Mouse (Mus musculus): ENCODE results near the gene Vtn. TPM values are rescaled to one million over a fixed set of nuclear protein-coding genes. Genes with fewer than 3 reads are reported as not detected.
"Not testable (repeated sequence)": the region's sequence is repeated elsewhere in the genome, so short reads cannot be mapped to it uniquely, and the experiment has no call there.

Gene Vtn
- polyA plus RNA-seq, 1 experiment from 2014 or later, result 1.3 TPM

DNA sequence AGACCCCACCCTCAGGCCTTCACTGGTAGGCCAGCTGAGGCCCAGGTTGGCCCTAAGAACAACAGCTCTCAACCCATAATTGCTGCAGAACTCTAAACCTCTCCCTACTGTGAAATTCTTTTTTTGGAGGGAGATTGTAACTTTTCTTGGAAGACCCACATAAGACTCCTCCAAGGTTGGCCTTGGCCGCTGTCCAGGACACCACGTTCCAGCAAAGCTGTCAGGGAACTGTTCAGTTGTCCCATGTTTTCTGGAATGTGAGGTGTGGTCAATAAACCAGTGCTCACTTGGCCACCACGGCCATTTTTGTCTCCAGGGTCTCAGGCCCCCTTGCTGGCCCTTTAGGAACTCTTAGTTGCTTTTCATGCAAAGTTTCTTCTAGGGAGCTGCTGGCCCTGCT, 23.0 kb downstream of the Vtn start:
- peaks cover 94% of the 10 kb centered on the region for H3K36me3 ChIP-seq
- H3K4me3 ChIP-seq, result no peak overlapping the region
- H3K27ac ChIP-seq, result no peak overlapping the region
- peaks cover 4% of the 10 kb centered on the region; the same call in 1 of the 2 replicates for H3K4me1 ChIP-seq (replicated peaks)
- no peak overlapping the region for H3K9ac ChIP-seq
- no peaks in the 10 kb centered on the region for H3K27me3 ChIP-seq
- ATAC-seq (replicated peaks; ENCODE audit: insufficient number of reproducible peaks, insufficient read depth, low FRiP score, low read depth), result no peak
- H3K4me2 ChIP-seq, result no peak overlapping the region
- no peaks in the 10 kb centered on the region for H3K9me3 ChIP-seq (replicated peaks)
- 78% methylated on average over 3 of the region's 3 CpGs for WGBS

DNA sequence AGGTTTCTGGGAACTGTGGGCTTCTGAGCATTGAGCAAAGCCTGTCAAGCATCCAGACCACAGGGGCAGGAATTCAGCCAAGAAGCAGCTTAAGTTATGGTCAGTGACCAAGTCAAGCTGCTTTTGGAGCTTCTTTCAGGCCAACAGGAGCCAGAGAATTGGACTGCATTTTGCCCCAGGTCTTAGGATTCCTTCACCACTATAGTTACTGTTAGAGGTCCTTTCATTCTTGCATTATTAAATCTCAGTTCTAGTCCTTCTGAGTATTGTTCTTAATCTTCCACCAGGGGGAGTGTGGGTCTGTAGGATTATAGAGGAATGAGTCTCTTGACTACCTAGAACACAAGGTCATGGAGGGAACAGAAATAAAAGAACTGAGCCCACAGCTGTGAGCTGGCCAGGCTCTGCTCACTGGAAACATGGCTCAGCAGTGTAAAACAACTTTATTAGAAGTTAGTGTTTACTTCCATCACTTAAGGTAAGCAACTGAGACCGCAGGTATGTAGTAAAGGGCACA, 23.6 kb downstream of the Vtn start:
- no peak overlapping the region for H3K4me2 ChIP-seq
- 89% methylated on average over 1 of the region's 1 CpGs for WGBS

GRCm38 (mm10) chr11:78523241-78523955, 24.5 kb downstream of the Vtn start:
- peaks cover 97% of the 10 kb centered on the region for H3K36me3 ChIP-seq
- no peak for ATAC-seq (replicated peaks; ENCODE audit: insufficient number of reproducible peaks, insufficient read depth, low FRiP score, low read depth)
- no peak overlapping the region for H3K27ac ChIP-seq
- no peak overlapping the region for H3K4me3 ChIP-seq
- H3K27me3 ChIP-seq, result no peaks in the 10 kb centered on the region
- no peaks in the 10 kb centered on the region for H3K9me3 ChIP-seq (replicated peaks)
- 72% methylated on average over 9 of the region's 9 CpGs for WGBS
- H3K9ac ChIP-seq, result no peak overlapping the region
- no peak overlapping the region for H3K4me2 ChIP-seq
- H3K4me1 ChIP-seq (replicated peaks), result peaks cover 4% of the 10 kb centered on the region; the same call in 1 of the 2 replicates

More for the DNA sequence above, 23.6 kb downstream of the Vtn start:
- Histone ChIP-seq H3K9me3 (replicated peaks) (no peaks in the 10 kb centered on the region), H3K27me3 (no peaks in the 10 kb centered on the region), H3K4me3 (no peak overlapping the region), H3K4me1 (replicated peaks) (peaks cover 4% of the 10 kb centered on the region; the same call in 1 of the 2 replicates), H3K27ac (no peak overlapping the region), H3K9ac (no peak overlapping the region), H3K36me3 (peaks cover 98% of the 10 kb centered on the region)
- ATAC-seq (replicated peaks; ENCODE audit: insufficient number of reproducible peaks, insufficient read depth, low FRiP score, low read depth), result no peak

DNA sequence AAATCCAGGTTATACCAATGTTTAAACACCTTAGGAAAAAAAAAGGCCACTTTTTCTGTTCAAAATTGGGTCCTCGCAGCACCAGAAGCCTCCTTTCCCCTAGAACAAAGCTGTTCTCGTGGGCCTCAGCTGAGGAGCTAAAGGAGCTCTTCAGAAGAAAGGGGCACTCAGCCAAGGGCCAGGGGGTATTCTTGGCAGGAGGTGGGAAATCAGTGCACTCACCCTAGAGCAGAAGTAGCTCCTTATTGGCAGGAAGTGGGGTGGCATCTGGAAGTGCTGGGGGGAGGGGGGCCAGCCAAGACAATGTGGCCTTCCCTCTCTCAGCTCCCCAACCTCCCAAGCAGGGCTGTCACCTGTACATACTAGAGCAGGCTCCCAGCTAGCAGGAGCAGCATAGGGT, 25.9 kb downstream of the Vtn start:
- 75% methylated on average over 2 of the region's 2 CpGs for WGBS
- no peak overlapping the region for H3K4me2 ChIP-seq
- H3K36me3 ChIP-seq, result peaks cover 96% of the 10 kb centered on the region
- no peaks in the 10 kb centered on the region for H3K27me3 ChIP-seq
- no peaks in the 10 kb centered on the region for H3K9me3 ChIP-seq (replicated peaks)
- no peak for ATAC-seq (replicated peaks; ENCODE audit: insufficient number of reproducible peaks, insufficient read depth, low FRiP score, low read depth)
- H3K4me3 ChIP-seq, result no peak overlapping the region
- no peak overlapping the region for H3K9ac ChIP-seq
- no peak overlapping the region for H3K27ac ChIP-seq
- peaks cover 4% of the 10 kb centered on the region for H3K4me1 ChIP-seq (replicated peaks)

GRCm38 (mm10) chr11:78528714-78529113, 29.8 kb downstream of the Vtn start:
- no peaks in the 10 kb centered on the region for H3K9me3 ChIP-seq (replicated peaks)
- H3K4me1 ChIP-seq (replicated peaks), result peaks cover 13% of the 10 kb centered on the region
- no peak overlapping the region for H3K9ac ChIP-seq
- H3K27me3 ChIP-seq, result no peaks in the 10 kb centered on the region
- H3K4me3 ChIP-seq, result no peak overlapping the region
- H3K27ac ChIP-seq, result no peak overlapping the region
- H3K36me3 ChIP-seq, result peaks cover 60% of the 10 kb centered on the region
- no peak overlapping the region for H3K4me2 ChIP-seq
- no peak for ATAC-seq (replicated peaks; ENCODE audit: insufficient number of reproducible peaks, insufficient read depth, low FRiP score, low read depth)
- WGBS, result 82% methylated on average over 9 of the region's 9 CpGs

- H3K4me3 ChIP-seq, result no peak overlapping the region
- H3K9me3 ChIP-seq (replicated peaks), result no peaks in the 10 kb centered on the region
- H3K4me2 ChIP-seq, result no peak overlapping the region
- no peak overlapping the region for H3K9ac ChIP-seq
- 0 out of 2 replicates have a peak overlapping the region, but pooled peaks have one; percentile 73 for H3K27ac ChIP-seq
- peaks cover 47% of the 10 kb centered on the region for H3K36me3 ChIP-seq
- H3K4me1 ChIP-seq (replicated peaks), result peaks cover 19% of the 10 kb centered on the region
- 81% methylated on average over 12 of the region's 12 CpGs for WGBS
- H3K27me3 ChIP-seq, result no peaks in the 10 kb centered on the region
- no peak for ATAC-seq (replicated peaks; ENCODE audit: insufficient number of reproducible peaks, insufficient read depth, low FRiP score, low read depth)
These were observed 31.1 kb downstream of the Vtn start for GRCm38 (mm10) chr11:78530001-78530400.

- Histone ChIP-seq H3K4me1 (replicated peaks) (peaks cover 23% of the 10 kb centered on the region), H3K27me3 (no peaks in the 10 kb centered on the region), H3K36me3 (peaks cover 38% of the 10 kb centered on the region), H3K9ac (no peak overlapping the region), H3K4me2 (peak overlapping the region; percentile 11; the same call in 1 of the 2 replicates), H3K9me3 (replicated peaks) (no peaks in the 10 kb centered on the region), H3K27ac (peak overlapping the region; percentile 73), H3K4me3 (no peak overlapping the region)
- ATAC-seq (replicated peaks; ENCODE audit: insufficient number of reproducible peaks, insufficient read depth, low FRiP score, low read depth), result no peak; the same call in 1 of the 2 replicates
- 53% methylated on average over 6 of the region's 6 CpGs for WGBS
These were observed 32.2 kb downstream of the Vtn start for GRCm38 (mm10) chr11:78531046-78531445.

DNA sequence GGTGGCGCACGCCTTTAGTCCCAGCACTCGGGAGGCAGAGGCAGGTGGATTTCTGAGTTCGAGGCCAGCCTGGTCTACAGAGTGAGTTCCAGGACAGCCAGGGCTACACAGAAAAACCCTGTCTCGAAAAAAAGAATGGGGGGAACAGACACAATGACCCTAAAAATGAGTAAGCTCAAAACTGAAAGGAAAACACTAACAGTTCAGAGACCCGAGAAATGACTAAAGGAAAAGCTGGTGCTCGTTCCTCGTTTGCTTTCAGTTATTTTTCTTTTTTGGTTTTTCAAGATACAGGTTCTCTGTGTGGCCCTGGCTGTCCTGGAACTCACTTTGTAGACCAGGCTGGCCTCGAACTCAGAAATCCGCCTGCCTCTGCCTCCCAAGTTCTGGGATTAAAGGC, 32.6 kb downstream of the Vtn start:
- not testable (repeated sequence) for H3K4me3 ChIP-seq; H3K9ac ChIP-seq; ATAC-seq (replicated peaks; ENCODE audit: insufficient number of reproducible peaks, insufficient read depth, low FRiP score, low read depth); H3K9me3 ChIP-seq (replicated peaks); H3K4me2 ChIP-seq; H3K27me3 ChIP-seq
- WGBS, result 73% methylated on average over 10 of the region's 10 CpGs
- Histone ChIP-seq H3K4me1 (replicated peaks) (peaks cover 23% of the 10 kb centered on the region), H3K27ac (peak overlapping the region; percentile 73), H3K36me3 (peaks cover 34% of the 10 kb centered on the region)

DNA sequence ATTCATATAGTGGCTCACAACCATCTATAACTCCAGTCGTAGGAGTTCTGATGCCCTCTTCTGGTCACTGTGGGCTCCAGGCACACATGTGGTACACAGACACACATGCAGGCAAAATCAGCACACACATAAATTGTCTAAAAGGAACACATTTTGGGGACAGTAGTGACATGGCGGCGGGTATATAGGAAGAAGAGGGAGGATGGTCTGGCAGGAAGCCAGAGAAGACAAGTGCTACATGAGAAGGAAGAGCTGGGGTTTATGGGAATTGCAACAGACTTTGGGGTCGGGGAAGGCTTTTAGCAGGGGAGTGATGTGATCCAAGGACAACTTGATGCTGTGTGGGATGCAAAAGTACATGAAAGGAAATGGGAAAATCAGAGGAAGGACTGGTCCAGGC, 35.6 kb downstream of the Vtn start:
- 80% methylated on average over 4 of the region's 4 CpGs for WGBS
- peak overlapping the region; percentile 72 for H3K4me2 ChIP-seq
- H3K9me3 ChIP-seq (replicated peaks), result no peaks in the 10 kb centered on the region
- H3K4me1 ChIP-seq (replicated peaks), result peaks cover 34% of the 10 kb centered on the region
- H3K36me3 ChIP-seq, result peaks cover 20% of the 10 kb centered on the region
- peak overlapping the region; percentile 94 for H3K4me3 ChIP-seq
- H3K27me3 ChIP-seq, result no peaks in the 10 kb centered on the region
- peak overlapping the region; percentile 97 for H3K27ac ChIP-seq
- ATAC-seq (replicated peaks; ENCODE audit: insufficient number of reproducible peaks, insufficient read depth, low FRiP score, low read depth), result no peak
- H3K9ac ChIP-seq, result no peak overlapping the region

- peak; percentile 33 for ATAC-seq (replicated peaks; ENCODE audit: insufficient number of reproducible peaks, insufficient read depth, low FRiP score, low read depth)
- Histone ChIP-seq H3K9me3 (replicated peaks) (no peaks in the 10 kb centered on the region), H3K36me3 (peaks cover 23% of the 10 kb centered on the region), H3K27me3 (no peaks in the 10 kb centered on the region), H3K4me2 (peak overlapping the region; percentile 72), H3K9ac (peak overlapping the region; percentile 88), H3K27ac (peak overlapping the region; percentile 97), H3K4me3 (peak overlapping the region; percentile 94), H3K4me1 (replicated peaks) (peaks cover 30% of the 10 kb centered on the region)
- under 1% methylated on average over 23 of the region's 23 CpGs for WGBS
These were observed 36.6 kb downstream of the Vtn start for GRCm38 (mm10) chr11:78535376-78536079.

DNA sequence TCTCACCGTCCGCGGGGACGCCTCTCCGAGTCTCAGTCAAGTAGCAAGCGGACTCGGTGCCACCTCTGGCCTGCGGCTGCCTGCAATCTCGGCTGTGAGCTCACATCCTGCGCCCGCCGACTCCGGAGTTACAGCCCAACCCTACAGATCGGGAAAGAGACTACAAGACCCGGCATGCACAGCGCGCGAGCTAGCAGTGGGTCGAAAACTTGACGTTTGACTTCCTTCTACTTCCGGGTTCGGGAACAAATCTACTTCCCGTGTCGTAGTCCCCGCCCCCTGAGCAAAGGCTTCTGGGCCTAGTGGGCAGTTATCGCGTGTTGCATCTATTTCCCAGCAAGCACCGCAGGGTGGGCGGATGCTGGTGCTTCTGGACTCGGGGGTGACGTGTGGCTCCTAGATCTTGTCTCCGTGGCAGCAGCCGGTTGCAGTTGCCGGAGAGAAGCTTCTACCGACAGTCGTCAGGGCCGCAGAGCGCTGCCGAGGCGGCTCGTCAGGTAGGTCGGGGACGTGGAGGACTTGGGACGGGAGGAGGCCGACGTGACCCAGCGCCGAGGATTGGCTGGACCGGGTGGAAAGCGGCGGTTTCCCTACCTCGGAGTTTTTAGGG, 37.3 kb downstream of the Vtn start, which contains the start of the genes Tnfaip1 and Ift20:
TSS of gene Tnfaip1 (minus strand) at position 253 of the 610 bp plus-strand sequence.
TSS of gene Ift20 (plus strand) at position 282 of the 610 bp plus-strand sequence.
- Histone ChIP-seq H3K4me1 (replicated peaks) (peaks cover 23% of the 10 kb centered on the region), H3K4me3 (peak within 1 kb of the TSS; percentile 94), H3K36me3 (peaks cover 29% of the 10 kb centered on the region), H3K9me3 (replicated peaks) (no peaks in the 10 kb centered on the region), H3K9ac (peak within 1 kb of the TSS; percentile 88), H3K4me2 (peak within 1 kb of the TSS; percentile 83), H3K27me3 (no peaks in the 10 kb centered on the region), H3K27ac (peak within 1 kb of the TSS; percentile 97)
- ATAC-seq (replicated peaks; ENCODE audit: insufficient number of reproducible peaks, insufficient read depth, low FRiP score, low read depth), result peak; percentile 98
- under 1% methylated on average over 52 of the region's 52 CpGs for WGBS
